Mouse (Mus musculus): ENCODE measurements at regions not wholly inside any gene's neighbourhood (a gene's known extent, or its start where the extent isn't known, plus 50 kb on each side); places are given as distances from the start of the nearest gene placed in this dataset.
A peak's percentile ranks its signal among the peaks of the same experiment; 100 is the strongest.

DNA sequence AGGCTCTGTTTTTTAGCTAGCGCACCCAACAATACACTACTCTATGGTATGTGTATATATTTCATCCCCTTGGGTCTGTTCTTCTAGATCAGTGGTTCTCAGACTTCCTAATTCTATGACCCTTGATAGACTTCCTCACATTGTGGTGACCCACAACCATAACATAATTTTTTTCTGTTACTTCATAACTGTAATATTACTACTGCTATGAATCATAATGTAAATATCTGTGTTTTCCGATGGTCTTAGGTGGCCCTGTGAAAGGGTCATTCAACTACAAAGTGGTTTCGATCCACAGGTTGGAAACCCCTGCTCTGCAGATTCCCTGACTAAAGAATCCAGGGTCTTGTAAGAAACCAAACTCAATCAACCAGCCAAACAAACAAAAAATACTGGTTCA, 220.8 kb downstream of the Opa1 start:
- DNase-seq (ENCODE audit: low read depth), result no peak

DNA sequence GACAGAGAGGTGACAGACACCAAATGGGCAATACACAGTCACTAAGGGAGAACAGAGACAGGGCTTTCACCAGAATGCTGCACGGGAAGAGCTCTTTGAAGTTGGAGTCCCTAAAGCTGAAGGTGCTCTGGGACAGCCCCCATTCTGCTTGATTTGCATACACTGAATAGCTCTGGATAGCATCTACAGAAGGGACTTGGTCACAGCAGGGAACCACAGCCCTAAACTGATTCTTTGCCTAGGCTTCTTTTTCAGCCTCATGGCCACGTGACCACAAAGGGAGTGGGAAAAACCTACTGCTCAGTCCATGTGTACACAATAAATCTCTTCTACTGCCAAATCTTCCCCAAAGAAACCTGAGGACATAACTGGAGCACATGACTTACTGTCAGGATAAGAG, 221.3 kb downstream of the Opa1 start:
- no peak for DNase-seq (ENCODE audit: low read depth)

DNA sequence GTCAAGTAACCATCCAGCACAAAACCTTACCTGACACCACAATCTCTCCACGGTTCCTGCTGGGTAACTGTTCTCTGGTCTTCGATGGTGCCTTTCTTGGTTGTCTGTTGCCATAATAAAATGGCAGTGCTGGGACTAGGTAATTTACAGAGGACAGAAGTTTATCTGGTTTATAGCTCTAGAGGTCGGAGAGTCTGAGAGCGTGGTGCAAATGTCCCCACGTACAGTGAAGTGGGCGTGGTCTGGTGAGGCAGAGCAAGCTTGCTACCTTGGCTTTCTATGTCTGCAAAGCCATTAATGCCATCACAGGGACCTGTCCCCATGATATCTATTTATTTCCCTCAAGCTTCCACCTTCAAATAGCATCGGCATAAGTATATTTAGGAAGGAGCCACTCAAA, 223.0 kb downstream of the Opa1 start:
- no peak for DNase-seq (ENCODE audit: low read depth)

DNA sequence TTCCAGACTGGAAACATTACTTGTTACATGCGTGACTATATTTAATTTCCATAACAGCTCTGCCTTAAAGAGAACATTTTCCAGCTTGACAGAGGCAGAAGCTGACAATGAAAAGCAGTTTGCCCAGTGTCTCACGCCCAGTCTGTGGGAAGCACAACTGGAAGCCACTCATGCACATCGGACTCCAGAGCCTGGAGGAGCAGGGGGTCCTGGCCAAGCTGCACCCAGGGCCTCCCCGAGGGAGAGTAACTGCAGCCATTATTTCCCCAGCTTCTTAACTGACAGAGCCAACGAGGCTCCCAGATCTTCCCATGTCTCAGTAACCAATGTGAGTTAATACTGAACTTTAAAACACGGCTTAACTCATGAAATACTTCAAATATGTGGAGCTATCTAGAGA, 223.5 kb downstream of the Opa1 start:
- no peak for DNase-seq (ENCODE audit: low read depth)

- no peak for DNase-seq (ENCODE audit: low read depth)
Measured at GRCm38 (mm10) chr16:29807859-29808258, 228.7 kb downstream of the Opa1 start.

DNA sequence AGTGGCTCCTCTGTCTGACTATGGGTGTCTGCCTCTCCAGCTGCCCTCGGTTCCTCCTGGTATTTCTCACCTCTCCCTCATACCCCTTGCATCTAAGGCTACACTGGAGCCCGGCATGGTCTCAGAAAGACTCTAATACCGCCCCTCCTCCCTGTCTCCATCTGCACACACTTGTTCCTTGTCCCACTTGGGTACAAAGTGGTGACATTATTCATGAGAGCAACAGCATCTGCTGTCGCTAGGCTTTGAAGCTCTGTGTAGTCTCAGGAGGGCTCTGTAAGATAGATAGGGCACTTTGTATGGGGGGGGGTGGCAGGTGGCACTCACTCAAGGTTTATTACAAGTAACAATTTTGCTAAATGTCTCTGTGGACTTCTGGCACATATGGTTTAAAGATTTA, 229.7 kb downstream of the Opa1 start:
- no peak for DNase-seq (ENCODE audit: low read depth)

DNA sequence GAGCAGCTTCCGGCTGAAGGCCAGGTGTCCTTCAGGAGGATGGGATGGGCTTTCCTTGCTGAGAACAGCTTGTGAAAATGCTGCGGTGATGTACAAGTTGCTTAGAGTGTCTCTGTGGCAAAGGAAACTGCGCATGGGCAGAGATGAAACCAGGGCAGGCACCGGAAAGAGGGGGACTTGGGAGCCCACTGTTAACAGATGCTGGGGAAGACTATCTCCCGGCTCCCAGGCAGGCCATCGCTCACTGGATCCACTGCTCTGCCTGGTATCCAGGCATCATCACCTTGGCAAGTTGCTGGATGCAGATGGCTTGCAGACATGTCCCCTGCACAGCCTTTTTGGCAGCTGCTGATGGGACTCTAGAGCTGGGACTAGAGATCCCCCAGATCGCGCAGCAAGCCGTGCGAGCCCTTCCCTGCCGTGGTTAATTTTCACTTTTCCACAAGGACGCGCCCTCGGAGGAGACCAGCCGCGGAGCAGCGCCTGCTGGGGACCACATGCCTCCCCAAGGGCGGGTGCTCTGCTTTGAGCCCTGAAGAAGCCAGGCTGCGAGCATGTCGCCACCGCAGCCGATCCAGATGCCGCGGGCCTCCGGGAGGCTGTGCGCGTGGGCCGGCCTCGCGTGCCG, 234.4 kb downstream of the Opa1 start:
- DNase-seq (ENCODE audit: low read depth), result no peak

- DNase-seq (ENCODE audit: low read depth), result peak; percentile 70
Measured at GRCm38 (mm10) chr16:29814039-29814438, 234.9 kb downstream of the Opa1 start.

- DNase-seq (ENCODE audit: low read depth), result no peak
Measured at GRCm38 (mm10) chr16:29814655-29815054, 235.5 kb downstream of the Opa1 start.

- no peak for DNase-seq (ENCODE audit: low read depth)
Measured at GRCm38 (mm10) chr16:29815200-29815599, 236.1 kb downstream of the Opa1 start.

DNA sequence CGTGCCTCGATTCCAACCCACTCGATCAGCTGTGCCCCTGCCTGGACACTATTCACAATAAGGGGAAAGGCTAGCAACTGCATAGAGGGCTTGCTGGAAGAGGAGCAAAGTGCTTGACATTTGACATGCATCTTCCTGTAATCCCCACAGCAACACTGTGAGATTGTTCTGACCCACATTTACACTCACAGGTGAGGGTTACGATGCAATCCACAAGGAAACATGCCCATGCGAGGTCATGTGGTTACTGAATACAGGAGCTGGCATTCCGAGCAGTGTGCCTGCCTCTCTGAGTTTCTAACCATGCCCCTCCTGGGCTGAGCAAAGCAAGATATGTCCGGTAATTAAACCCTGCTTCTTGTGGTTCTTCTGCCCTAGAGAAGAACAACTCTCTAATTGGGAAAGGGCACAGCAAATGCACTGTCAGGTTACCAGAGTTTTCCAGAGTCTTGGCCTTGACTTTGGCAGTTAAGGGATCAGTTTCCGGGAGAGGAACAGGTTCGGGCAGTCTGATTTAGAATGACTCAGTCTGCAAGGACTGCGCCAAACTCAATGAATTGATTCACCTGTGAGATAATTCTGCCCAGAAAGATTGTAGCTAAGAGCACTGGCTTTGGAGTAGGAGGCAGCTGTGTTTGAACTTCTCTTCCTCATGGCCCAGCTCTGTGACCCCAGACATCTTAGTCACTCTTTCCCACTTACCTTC, 236.7 kb downstream of the Opa1 start:
- no peak for DNase-seq (ENCODE audit: low read depth)

DNA sequence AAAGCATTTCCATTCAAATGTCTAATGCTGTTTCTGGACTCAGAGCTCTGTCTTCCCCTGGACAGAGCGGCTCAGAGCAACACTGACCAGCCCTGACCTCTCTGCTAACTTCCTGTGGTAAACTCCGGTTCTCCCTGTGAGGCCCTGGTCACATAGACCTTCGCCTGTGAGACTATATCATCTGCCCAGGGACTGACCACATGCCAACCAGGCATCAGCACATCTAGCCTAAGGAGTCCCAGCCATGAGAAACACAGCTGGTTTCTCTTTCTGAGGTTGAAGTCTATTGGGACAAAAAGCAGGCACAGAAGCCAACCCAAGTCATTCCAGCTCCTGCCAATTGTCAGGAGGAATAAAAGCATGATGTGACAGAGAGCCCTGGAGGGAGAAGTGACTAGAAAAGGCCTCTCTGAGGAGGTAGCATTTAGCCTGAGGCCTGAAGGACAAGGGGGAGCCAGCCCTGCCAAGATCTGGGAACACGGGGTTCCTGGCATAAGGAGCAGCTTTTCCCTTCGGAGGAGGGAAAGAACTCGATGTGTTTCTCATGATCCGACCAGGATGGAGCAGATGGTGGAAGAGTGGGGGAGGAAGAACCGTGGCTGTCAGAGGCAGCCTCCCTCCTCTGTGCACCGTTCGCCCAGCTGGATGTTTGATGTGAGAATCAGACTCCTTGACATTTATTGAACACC, 237.7 kb downstream of the Opa1 start:
- no peak for DNase-seq (ENCODE audit: low read depth)

GRCm38 (mm10) chr16:29818807-29819440, 239.8 kb downstream of the Opa1 start:
- DNase-seq (ENCODE audit: low read depth), result no peak

DNA sequence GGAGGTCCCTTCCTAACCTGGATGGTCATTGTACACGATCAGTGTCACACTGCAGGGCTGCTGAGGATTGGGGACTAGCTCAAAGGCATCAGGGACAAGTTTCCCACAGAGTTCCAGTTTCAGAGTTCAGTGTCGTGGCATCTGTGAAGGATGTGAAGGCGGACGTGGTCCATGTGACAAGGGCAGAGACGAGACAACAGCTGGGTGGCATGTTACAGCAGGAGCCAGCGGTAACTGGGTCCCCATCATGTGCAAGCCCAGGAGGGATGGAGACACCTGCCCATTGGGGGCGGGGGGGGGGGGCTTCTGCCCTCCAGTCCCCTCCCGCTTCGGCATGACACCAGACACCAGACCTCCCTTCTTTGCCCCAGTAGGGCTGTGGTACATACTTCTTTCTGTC, 241.6 kb downstream of the Opa1 start:
- no peak for DNase-seq (ENCODE audit: low read depth)

- no peak for DNase-seq (ENCODE audit: low read depth)
Measured at GRCm38 (mm10) chr16:29822110-29822509, 242.1 kb upstream of the Hes1 start.

DNA sequence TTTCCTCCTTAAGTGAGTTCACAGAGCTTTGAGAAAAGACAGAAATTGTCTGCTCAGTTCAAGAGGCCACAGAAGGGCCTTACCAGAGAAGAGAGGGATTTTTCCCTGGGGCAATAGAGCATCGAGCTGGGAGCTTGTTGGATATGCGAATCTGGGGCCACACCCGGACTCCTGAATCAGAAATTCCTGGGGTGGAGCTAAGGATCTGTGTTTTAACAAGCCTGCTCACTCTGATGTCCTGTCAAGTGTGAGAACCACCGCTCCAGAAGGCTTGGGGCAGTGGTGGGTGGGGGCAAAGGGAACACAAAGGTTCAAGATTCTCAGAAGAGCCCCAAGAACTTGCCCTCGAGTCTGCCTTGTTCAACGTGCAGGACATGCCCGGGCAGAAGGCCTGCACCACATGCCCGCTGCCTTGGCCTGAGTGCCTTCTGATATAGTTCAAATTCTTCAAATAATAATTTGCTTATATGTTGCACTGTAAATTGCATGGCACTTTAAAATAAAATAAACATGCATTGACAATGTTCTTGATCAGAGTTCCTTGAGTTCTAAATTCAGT, 241.3 kb upstream of the Hes1 start:
- DNase-seq (ENCODE audit: low read depth), result no peak

DNA sequence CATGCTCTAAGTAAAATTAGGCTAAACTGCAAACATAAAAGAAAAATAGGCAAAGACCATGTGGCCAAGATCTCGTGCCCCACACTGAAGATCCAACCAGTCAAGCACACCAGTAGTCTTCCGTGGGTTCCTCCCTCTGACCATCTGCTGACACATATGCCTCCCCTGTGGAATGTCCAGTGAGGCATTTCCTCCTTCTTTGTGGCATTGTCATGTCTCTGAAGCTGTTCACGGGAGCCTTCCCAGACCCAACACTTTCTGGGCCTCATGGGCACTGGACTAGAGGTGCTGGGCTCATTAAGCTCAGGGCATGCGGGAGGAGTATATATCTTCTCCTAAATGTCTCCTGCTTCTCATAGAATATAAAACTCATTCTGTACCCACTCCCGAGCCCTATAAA, 237.3 kb upstream of the Hes1 start:
- DNase-seq (ENCODE audit: low read depth), result no peak

DNA sequence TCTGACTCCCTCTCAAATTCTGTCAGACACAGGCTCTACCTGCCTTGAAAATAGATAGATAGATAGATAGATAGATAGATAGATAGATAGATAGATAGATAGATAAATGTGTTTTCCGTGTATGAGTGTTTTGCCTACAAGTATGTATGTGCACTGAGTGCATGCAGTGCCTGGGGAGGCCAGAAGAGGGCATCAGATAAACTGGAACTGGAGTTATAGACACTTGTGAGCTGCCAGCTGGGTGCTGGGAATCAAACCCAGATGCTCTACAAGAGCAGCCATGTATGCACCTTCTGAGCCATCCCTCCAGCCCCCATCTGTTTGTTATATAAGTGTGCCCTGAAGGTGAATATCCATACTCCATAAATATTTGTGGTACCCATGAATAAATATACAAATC, 236.4 kb upstream of the Hes1 start:
- no peak for DNase-seq (ENCODE audit: low read depth)

GRCm38 (mm10) chr16:29829457-29829856, 234.7 kb upstream of the Hes1 start:
- no peak for DNase-seq (ENCODE audit: low read depth)

DNA sequence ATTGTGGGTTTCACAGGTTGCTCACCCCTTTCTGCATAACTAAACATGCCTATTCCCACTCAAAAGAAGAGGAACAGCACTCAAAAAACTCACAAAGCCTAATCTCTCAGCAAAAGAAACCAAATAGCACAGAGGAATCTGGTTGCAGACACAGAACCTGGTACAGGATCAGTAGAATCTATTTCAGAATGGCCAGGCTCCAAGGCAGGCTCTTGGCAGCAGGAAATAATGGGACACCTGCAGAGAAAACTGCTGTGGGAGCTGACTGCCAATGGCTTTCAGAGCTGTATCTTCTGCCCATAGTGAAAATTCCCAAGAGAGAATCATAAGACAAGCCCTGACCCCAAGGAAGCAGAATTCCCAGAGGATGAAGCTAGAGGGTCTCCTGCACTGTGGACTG, 234.1 kb upstream of the Hes1 start:
- DNase-seq (ENCODE audit: low read depth), result no peak

DNA sequence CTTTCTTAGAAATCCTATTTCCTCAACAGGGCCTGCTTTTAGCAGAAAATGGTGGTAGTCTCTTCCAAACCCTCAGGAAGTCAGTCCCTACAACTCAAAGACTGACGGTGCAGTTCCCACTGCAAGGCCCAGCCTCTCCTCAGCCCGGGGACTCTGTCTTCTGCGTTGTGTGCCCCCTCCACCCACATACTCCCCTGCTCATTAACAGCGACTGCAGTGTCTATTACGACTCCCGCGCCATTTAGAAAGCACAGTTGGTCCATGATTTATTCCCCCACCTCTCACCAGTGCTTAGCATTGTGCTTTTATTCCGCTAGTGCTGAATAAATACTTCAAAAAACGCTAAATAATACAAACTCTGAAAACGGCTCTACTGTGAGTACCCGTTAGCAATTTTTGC, 230.9 kb upstream of the Hes1 start:
- no peak for DNase-seq (ENCODE audit: low read depth)

DNA sequence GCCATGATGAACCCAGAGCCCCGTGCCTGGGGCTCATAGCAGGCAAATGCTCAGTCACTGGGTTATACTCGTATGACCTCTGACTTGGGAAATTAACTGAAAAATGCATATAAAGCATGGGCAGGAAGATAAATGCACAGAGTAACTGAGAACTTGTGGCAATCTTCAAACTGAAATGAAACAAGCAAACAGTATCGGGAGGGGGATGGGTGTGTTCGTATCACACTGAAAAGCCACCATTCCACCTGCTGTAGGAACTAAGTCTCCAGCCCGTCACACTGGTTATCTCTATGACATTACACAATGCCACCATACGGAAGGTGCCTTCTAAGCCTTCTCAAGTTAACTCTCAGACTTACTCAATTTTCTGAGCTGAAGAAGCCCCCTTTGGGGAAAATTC, 230.3 kb upstream of the Hes1 start:
- no peak for DNase-seq (ENCODE audit: low read depth)

DNA sequence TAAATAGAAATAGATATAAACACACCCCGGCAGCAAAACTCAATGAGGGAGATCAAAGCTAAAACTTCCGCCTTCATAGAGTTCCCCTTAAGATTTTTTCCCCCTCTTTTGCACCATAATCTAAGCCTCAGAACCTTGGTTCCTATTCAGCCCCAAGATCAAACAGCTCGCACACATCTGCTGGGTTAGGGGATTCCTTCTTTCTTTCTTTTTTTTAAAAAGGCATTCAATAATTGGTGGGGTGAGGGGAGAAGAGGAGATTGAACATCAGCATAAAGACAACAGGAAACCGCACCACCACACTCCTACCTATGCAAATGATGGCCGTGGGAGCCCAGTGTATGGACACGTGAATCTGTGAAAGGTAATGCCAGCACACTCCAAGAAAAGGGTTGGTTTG, 229.5 kb upstream of the Hes1 start:
- no peak for DNase-seq (ENCODE audit: low read depth)

Data from c-Kit-positive CD71-negative TER-119-negative erythroid progenitor cells, embryonic 14.5 days (primary cell).